Mouse (Mus musculus): ENCODE measurements around the gene Gm1043. TPM values are rescaled to one million over a fixed set of nuclear protein-coding genes. Genes with fewer than 3 reads are reported as not detected.

Gene Gm1043
- polyA plus RNA-seq, 1 experiment from 2014 or later = not detected

GRCm38 (mm10) chr5:37050521-37051373, 34.4 kb upstream of the Gm1043 start:
- peak; percentile 10; the same call in 1 of the 2 replicates for ATAC-seq
- H3K4me2 ChIP-seq = 0 out of 2 replicates have a peak overlapping the region, but pooled peaks have one; percentile 4
- H3K27ac ChIP-seq = no peak overlapping the region
- H3K9ac ChIP-seq = no peak overlapping the region
- H3K36me3 ChIP-seq = no peaks in the 10 kb centered on the region
- H3K9me3 ChIP-seq (replicated peaks) = no peaks in the 10 kb centered on the region
- WGBS (ENCODE audit: insufficient replicate concordance) = 31% methylated on average over 9 of the region's 9 CpGs
- H3K4me3 ChIP-seq = no peak overlapping the region
- H3K27me3 ChIP-seq (replicated peaks) = peaks cover 4% of the 10 kb centered on the region; the same call in 1 of the 2 replicates
- H3K4me1 ChIP-seq = no peaks in the 10 kb centered on the region

- Histone ChIP-seq H3K27me3 (replicated peaks) (peaks cover 4% of the 10 kb centered on the region; the same call in 1 of the 2 replicates), H3K4me3 (no peak overlapping the region), H3K4me2 (0 out of 2 replicates have a peak overlapping the region, but pooled peaks have one; percentile 4), H3K36me3 (no peaks in the 10 kb centered on the region), H3K9me3 (replicated peaks) (no peaks in the 10 kb centered on the region), H3K27ac (no peak overlapping the region), H3K9ac (no peak overlapping the region), H3K4me1 (no peaks in the 10 kb centered on the region)
- no peak for ATAC-seq
- 48% methylated on average over 16 of the region's 16 CpGs for WGBS (ENCODE audit: insufficient replicate concordance)
These were observed 33.6 kb upstream of the Gm1043 start for GRCm38 (mm10) chr5:37051374-37052100.

GRCm38 (mm10) chr5:37052846-37053245, 32.3 kb upstream of the Gm1043 start:
- H3K4me1 ChIP-seq = no peaks in the 10 kb centered on the region
- no peak overlapping the region for H3K4me3 ChIP-seq
- H3K9ac ChIP-seq = no peak overlapping the region
- ATAC-seq = no peak
- H3K27ac ChIP-seq = no peak overlapping the region
- 70% methylated on average over 5 of the region's 5 CpGs for WGBS (ENCODE audit: insufficient replicate concordance)
- H3K36me3 ChIP-seq = no peaks in the 10 kb centered on the region
- no peaks in the 10 kb centered on the region for H3K27me3 ChIP-seq (replicated peaks)
- H3K4me2 ChIP-seq = no peak overlapping the region
- H3K9me3 ChIP-seq (replicated peaks) = no peaks in the 10 kb centered on the region

GRCm38 (mm10) chr5:37055789-37056188, 29.4 kb upstream of the Gm1043 start:
- H3K4me1 ChIP-seq = no peaks in the 10 kb centered on the region
- H3K4me3 ChIP-seq = no peak overlapping the region
- H3K27me3 ChIP-seq (replicated peaks) = no peaks in the 10 kb centered on the region
- H3K36me3 ChIP-seq = no peaks in the 10 kb centered on the region
- no peak overlapping the region for H3K27ac ChIP-seq
- 69% methylated on average over 1 of the region's 1 CpGs for WGBS (ENCODE audit: insufficient replicate concordance)
- H3K9ac ChIP-seq = no peak overlapping the region
- H3K9me3 ChIP-seq (replicated peaks) = no peaks in the 10 kb centered on the region
- no peak for ATAC-seq
- no peak overlapping the region for H3K4me2 ChIP-seq

GRCm38 (mm10) chr5:37056471-37056870, 28.7 kb upstream of the Gm1043 start:
- H3K4me1 ChIP-seq = no peaks in the 10 kb centered on the region
- H3K27ac ChIP-seq = no peak overlapping the region
- H3K9me3 ChIP-seq (replicated peaks) = no peaks in the 10 kb centered on the region
- H3K9ac ChIP-seq = no peak overlapping the region
- no peak overlapping the region for H3K4me3 ChIP-seq
- no peak for ATAC-seq
- H3K27me3 ChIP-seq (replicated peaks) = no peaks in the 10 kb centered on the region
- 53% methylated on average over 3 of the region's 3 CpGs for WGBS (ENCODE audit: insufficient replicate concordance)
- no peak overlapping the region for H3K4me2 ChIP-seq
- H3K36me3 ChIP-seq = no peaks in the 10 kb centered on the region

GRCm38 (mm10) chr5:37061612-37062011, 23.6 kb upstream of the Gm1043 start:
- no peaks in the 10 kb centered on the region for H3K4me1 ChIP-seq
- H3K27ac ChIP-seq = no peak overlapping the region
- WGBS (ENCODE audit: insufficient replicate concordance) = 69% methylated on average over 8 of the region's 8 CpGs
- ATAC-seq = no peak
- no peak overlapping the region for H3K4me3 ChIP-seq
- H3K4me2 ChIP-seq = no peak overlapping the region
- H3K9ac ChIP-seq = no peak overlapping the region
- no peaks in the 10 kb centered on the region for H3K9me3 ChIP-seq (replicated peaks)
- no peaks in the 10 kb centered on the region for H3K36me3 ChIP-seq
- no peaks in the 10 kb centered on the region for H3K27me3 ChIP-seq (replicated peaks)

- no peaks in the 10 kb centered on the region for H3K36me3 ChIP-seq
- H3K27me3 ChIP-seq (replicated peaks) = no peaks in the 10 kb centered on the region
- 59% methylated on average over 13 of the region's 13 CpGs for WGBS (ENCODE audit: insufficient replicate concordance)
- no peak overlapping the region for H3K4me2 ChIP-seq
- no peaks in the 10 kb centered on the region for H3K9me3 ChIP-seq (replicated peaks)
- H3K4me3 ChIP-seq = no peak overlapping the region
- ATAC-seq = no peak
- no peak overlapping the region for H3K27ac ChIP-seq
- H3K4me1 ChIP-seq = no peaks in the 10 kb centered on the region
- no peak overlapping the region for H3K9ac ChIP-seq
These were observed 20.4 kb upstream of the Gm1043 start for GRCm38 (mm10) chr5:37064454-37065449.

- no peak for ATAC-seq
- H3K36me3 ChIP-seq = no peaks in the 10 kb centered on the region
- H3K27me3 ChIP-seq (replicated peaks) = no peaks in the 10 kb centered on the region
- H3K4me1 ChIP-seq = no peaks in the 10 kb centered on the region
- H3K4me2 ChIP-seq = no peak overlapping the region
- H3K9me3 ChIP-seq (replicated peaks) = no peaks in the 10 kb centered on the region
- H3K4me3 ChIP-seq = no peak overlapping the region
- 42% methylated on average over 8 of the region's 8 CpGs for WGBS (ENCODE audit: insufficient replicate concordance)
- no peak overlapping the region for H3K27ac ChIP-seq
- no peak overlapping the region for H3K9ac ChIP-seq
These were observed 18.2 kb upstream of the Gm1043 start for GRCm38 (mm10) chr5:37066703-37067568.

- Histone ChIP-seq H3K9ac (no peak overlapping the region), H3K27me3 (replicated peaks) (peaks cover 15% of the 10 kb centered on the region), H3K9me3 (replicated peaks) (no peaks in the 10 kb centered on the region), H3K4me1 (no peaks in the 10 kb centered on the region), H3K4me2 (no peak overlapping the region), H3K4me3 (no peak overlapping the region), H3K27ac (no peak overlapping the region), H3K36me3 (no peaks in the 10 kb centered on the region)
- no peak for ATAC-seq
- 60% methylated on average over 4 of the region's 4 CpGs for WGBS (ENCODE audit: insufficient replicate concordance)
These were observed 11.5 kb upstream of the Gm1043 start for GRCm38 (mm10) chr5:37073660-37074059.

GRCm38 (mm10) chr5:37076692-37077329, 8.4 kb upstream of the Gm1043 start:
- Histone ChIP-seq H3K9me3 (replicated peaks) (no peaks in the 10 kb centered on the region), H3K4me1 (no peaks in the 10 kb centered on the region), H3K36me3 (no peaks in the 10 kb centered on the region), H3K4me2 (no peak overlapping the region), H3K9ac (no peak overlapping the region), H3K27me3 (replicated peaks) (peaks cover 15% of the 10 kb centered on the region), H3K4me3 (no peak overlapping the region), H3K27ac (no peak overlapping the region)
- ATAC-seq = no peak
- 45% methylated on average over 12 of the region's 12 CpGs for WGBS (ENCODE audit: insufficient replicate concordance)

Measured in liver, embryonic 12.5 days (tissue).